Mouse (Mus musculus) megakaryocyte, adult 5-6 weeks (primary cell): ENCODE measurements around the gene Olfr688. TPM values are rescaled to one million over a fixed set of nuclear protein-coding genes. Genes with fewer than 3 reads are reported as not detected.

Experiments
- ATAC-seq: 2 replicates; pipeline ENCODE4 v1.8.0; 2016; ENCODE audit warnings: mild to moderate bottlenecking, inconsistent platforms; ENCODE audit not compliant: poor library complexity, severe bottlenecking
- total RNA-seq, 2 experiments: library from RNA; stranded (forward) in 1 of 2; stranded (reverse) in 1 of 2; fragments of 153-499, 151-499 nt in 1 of 2; fragments of 221-1000, 200-1000 nt in 1 of 2; gene quantifications; 2 replicates each; pipeline versions ENCODE4 v1.2.3 to v1.2.4; 2015 to 2017

The Olfr688 gene
- total RNA-seq (2015): not detected in 2 replicates
- total RNA-seq (2017): not detected in 2 replicates

- ATAC-seq: no peak
These were observed at the start of gene Olfr688 for GRCm38 (mm10) chr7:105287795-105288194. TSS of gene Olfr688 (plus strand) at chr7:105288095.

GRCm38 (mm10) chr7:105247671-105248070 lies 40.2 kb upstream of the Olfr688 start:
- ATAC-seq: no peak

- ATAC-seq: no peak
These were observed 39.7 kb upstream of the Olfr688 start for GRCm38 (mm10) chr7:105248197-105248596.

GRCm38 (mm10) chr7:105256656-105257055 lies 31.2 kb upstream of the Olfr688 start:
- peak; percentile 98 for ATAC-seq

- ATAC-seq: no peak
These were observed 15.5 kb upstream of the Olfr688 start for GRCm38 (mm10) chr7:105272426-105272825.

- no peak for ATAC-seq
These were observed 2.2 kb downstream of the Olfr688 start for GRCm38 (mm10) chr7:105290051-105290450.

- ATAC-seq: no peak
These were observed 23.0 kb downstream of the Olfr688 start, which contains the start of gene Olfr689 for GRCm38 (mm10) chr7:105310865-105311264. TSS of gene Olfr689 (plus strand) at chr7:105311165.

- ATAC-seq: no peak
These were observed 37.4 kb downstream of the Olfr688 start for GRCm38 (mm10) chr7:105325302-105325701.

- no peak for ATAC-seq
These were observed 46.1 kb downstream of the Olfr688 start, which contains the start of gene Olfr690 for GRCm38 (mm10) chr7:105334004-105334403. TSS of gene Olfr690 (minus strand) at chr7:105334104.

Other genes with a start within 250 kb of the Olfr688 start
- gene Olfr677, start 236.7 kb upstream of the Olfr688 start, total RNA-seq (2015): not detected in 2 replicates
- not detected in 2 replicates for gene Olfr677, start 236.7 kb upstream of the Olfr688 start, total RNA-seq (2017)
- gene Olfr678, start 223.6 kb upstream of the Olfr688 start, total RNA-seq (2015): not detected in 2 replicates
- not detected in 2 replicates for gene Olfr678, start 223.6 kb upstream of the Olfr688 start, total RNA-seq (2017)
- gene Olfr679, start 206.9 kb upstream of the Olfr688 start, total RNA-seq (2015): not detected in 2 replicates
- not detected in 2 replicates for gene Olfr679, start 206.9 kb upstream of the Olfr688 start, total RNA-seq (2017)
- gene Olfr680-ps1, start 195.3 kb upstream of the Olfr688 start, total RNA-seq (2015): not detected in 2 replicates
- gene Olfr680-ps1, start 195.3 kb upstream of the Olfr688 start, total RNA-seq (2017): not detected in 2 replicates
- gene Olfr681, start 171.3 kb upstream of the Olfr688 start, total RNA-seq (2015): not detected in 2 replicates
- not detected in 2 replicates for gene Olfr681, start 171.3 kb upstream of the Olfr688 start, total RNA-seq (2017)
- gene Olfr683, start 141.1 kb upstream of the Olfr688 start, total RNA-seq (2015): not detected in 2 replicates
- not detected in 2 replicates for gene Olfr683, start 141.1 kb upstream of the Olfr688 start, total RNA-seq (2017)
- not detected in 2 replicates for gene Olfr684, start 124.4 kb upstream of the Olfr688 start, total RNA-seq (2015)
- gene Olfr684, start 124.4 kb upstream of the Olfr688 start, total RNA-seq (2017): not detected in 2 replicates
- not detected in 2 replicates for gene Olfr685, start 102.1 kb upstream of the Olfr688 start, total RNA-seq (2015)
- not detected in 2 replicates for gene Olfr685, start 102.1 kb upstream of the Olfr688 start, total RNA-seq (2017)
- gene Olfr686, start 80.6 kb upstream of the Olfr688 start, total RNA-seq (2015): not detected in 2 replicates
- not detected in 2 replicates for gene Olfr686, start 80.6 kb upstream of the Olfr688 start, total RNA-seq (2017)
- gene Olfr689, start 23.1 kb downstream of the Olfr688 start, total RNA-seq (2015): not detected in 2 replicates
- gene Olfr689, start 23.1 kb downstream of the Olfr688 start, total RNA-seq (2017): not detected in 2 replicates
- gene Olfr690, start 46.0 kb downstream of the Olfr688 start, total RNA-seq (2015): not detected in 2 replicates
- not detected in 2 replicates for gene Olfr690, start 46.0 kb downstream of the Olfr688 start, total RNA-seq (2017)
- not detected in 2 replicates for gene Olfr691, start 54.2 kb downstream of the Olfr688 start, total RNA-seq (2015)
- not detected in 2 replicates for gene Olfr691, start 54.2 kb downstream of the Olfr688 start, total RNA-seq (2017)
- not detected in 2 replicates for gene Olfr692, start 80.1 kb downstream of the Olfr688 start, total RNA-seq (2015)
- not detected in 2 replicates for gene Olfr692, start 80.1 kb downstream of the Olfr688 start, total RNA-seq (2017)
- gene Gm5901, start 86.9 kb downstream of the Olfr688 start, total RNA-seq (2015): 0.20 TPM in 1 of 2 replicates, not detected in the other
- 0.73 TPM in 1 of 2 replicates, not detected in the other for gene Gm5901, start 86.9 kb downstream of the Olfr688 start, total RNA-seq (2017)
- gene Fam160a2, start 112.0 kb downstream of the Olfr688 start, total RNA-seq (2015): 36.2 and 39.6 TPM in 2 replicates
- gene Fam160a2, start 112.0 kb downstream of the Olfr688 start, total RNA-seq (2017): 23.9 and 26.1 TPM in 2 replicates
- gene Cnga4, start 116.5 kb downstream of the Olfr688 start, total RNA-seq (2015): 0.25 TPM in 1 of 2 replicates, not detected in the other
- not detected in 2 replicates for gene Cnga4, start 116.5 kb downstream of the Olfr688 start, total RNA-seq (2017)
- gene Cckbr, start 137.6 kb downstream of the Olfr688 start, total RNA-seq (2015): not detected in 2 replicates
- gene Cckbr, start 137.6 kb downstream of the Olfr688 start, total RNA-seq (2017): not detected in 2 replicates
- gene Cavin3, start 194.2 kb downstream of the Olfr688 start, total RNA-seq (2015): not detected in 2 replicates
- gene Cavin3, start 194.2 kb downstream of the Olfr688 start, total RNA-seq (2017): not detected in 2 replicates